Comparison of ENCODE assay signal across 26 mouse cellular contexts in the genomic region with DNA sequence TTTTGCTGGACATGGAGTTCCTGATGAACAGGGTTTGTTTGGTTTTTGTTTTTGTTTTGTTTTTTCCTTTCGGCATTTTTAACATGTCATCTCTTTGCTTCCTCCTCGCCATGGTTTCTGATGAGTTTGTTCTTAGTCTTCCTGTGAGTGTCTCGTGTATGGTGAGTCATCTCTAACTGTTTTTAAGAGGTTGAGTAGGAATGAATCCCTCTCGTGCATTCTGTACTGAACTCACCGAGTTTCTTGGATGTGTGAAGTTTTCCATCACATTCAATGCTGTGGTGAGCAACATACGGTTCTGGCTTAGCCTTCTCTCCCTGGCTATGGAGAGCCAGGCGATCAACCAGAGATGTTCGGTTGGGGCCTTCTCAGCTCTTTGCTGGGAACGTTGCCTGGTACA.
A peak's percentile ranks its signal among the peaks of the same experiment; 100 is the strongest.
DNase-seq lines count a peak whose midpoint lies in the region; ATAC-seq and TF ChIP-seq lines count a peak whose summit lies in the region.
"Had no signal": no experiment of that assay in that cellular context is flagged by ENCODE, and none has a peak within 500 bp of the region (broad histone marks: within the 10 kb centered on the region; RNA-seq: fewer than 3 reads in every experiment).

No protein-coding gene starts in this region.

- peak overlapping the region; percentile 51 for H3K27ac ChIP-seq in bone marrow macrophage, adult 2 months (ENCODE audit: insufficient read depth, low read depth, low read length)
- peak overlapping the region; percentile 57 for H3K27ac ChIP-seq in macrophage
- H3K27ac ChIP-seq in midbrain, embryonic 16.5 days (ENCODE audit: low read length), result no peak overlapping the region
- H3K27ac ChIP-seq: embryonic facial prominence, embryonic 13.5 days; embryonic facial prominence, embryonic 15.5 days; forebrain, embryonic 10.5 days; forebrain, embryonic 12.5 days had no signal

- H3K9me3 ChIP-seq in midbrain, embryonic 16.5 days (replicated peaks; ENCODE audit: control insufficient read depth, low read length, poor library complexity, severe bottlenecking), result no peaks in the 10 kb centered on the region
- H3K9me3 ChIP-seq: embryonic facial prominence, embryonic 13.5 days; embryonic facial prominence, embryonic 15.5 days; forebrain, embryonic 10.5 days; forebrain, embryonic 12.5 days had no signal

- no peak for TF ChIP-seq POLR2A in bone marrow macrophage, adult 2 months (IDR thresholded peaks at IDR 0.05; ENCODE audit: borderline replicate concordance, low read depth, low read length)

- H3K36me3 ChIP-seq in macrophage (ENCODE audit: inconsistent target), result no peaks in the 10 kb centered on the region
- H3K36me3 ChIP-seq in midbrain, embryonic 16.5 days (ENCODE audit: control insufficient read depth, insufficient read depth, low read length), result no peaks in the 10 kb centered on the region
- H3K36me3 ChIP-seq: embryonic facial prominence, embryonic 13.5 days; embryonic facial prominence, embryonic 15.5 days; forebrain, embryonic 10.5 days; forebrain, embryonic 12.5 days had no signal

- no peak for TF ChIP-seq CTCF in bone marrow macrophage, adult 2 months (IDR thresholded peaks at IDR 0.05; ENCODE audit: low read depth, low read length)

- H3K79me2 ChIP-seq in macrophage (ENCODE audit: inconsistent target), result no peaks in the 10 kb centered on the region

- no peak overlapping the region for H3K4me3 ChIP-seq in bone marrow macrophage, adult 2 months (ENCODE audit: insufficient read depth, low read length)
- H3K4me3 ChIP-seq in macrophage (ENCODE audit: inconsistent target), result no peak overlapping the region
- H3K4me3 ChIP-seq in midbrain, embryonic 16.5 days (ENCODE audit: low read depth, low read length), result no peak overlapping the region
- H3K4me3 ChIP-seq: embryonic facial prominence, embryonic 13.5 days; embryonic facial prominence, embryonic 15.5 days; erythroblast, embryonic 14.5 days; forebrain, embryonic 10.5 days; forebrain, embryonic 12.5 days had no signal

- DNase-seq in frontal cortex, postnatal 14 days (ENCODE audit: low spot score in 2 of 2), result no peak
- peak; percentile 21 for DNase-seq in right cerebral cortex, adult 18-20 months
- no peak for DNase-seq in right cerebral cortex, postnatal 10 days (ENCODE audit: low spot score in 2 of 2)
- DNase-seq in adrenal gland, postnatal 36 days, result no peak
- DNase-seq: adrenal gland, adult 8-10 months; adrenal gland, postnatal 14 days; cerebellum, adult 11 months; cerebellum, adult 18-20 months; cerebellum, adult 8-10 months; cerebellum, adult 9-11 months; cerebellum, postnatal 14 days; cerebellum, postnatal 36 days; embryo, embryonic 11 days had no signal

- ATAC-seq in frontal cortex, adult (ENCODE audit: low TSS enrichment), result peak; percentile 78; the same call in 1 of the 2 replicates
- no peak for ATAC-seq in midbrain, embryonic 16.5 days
- ATAC-seq: activated CD4-positive, CD25-positive, alpha-beta regulatory T cell, adult 4 months; forebrain, embryonic 14.5 days; forebrain, embryonic 16.5 days; Patski had no signal

- H3K9ac ChIP-seq in midbrain, embryonic 16.5 days (ENCODE audit: low read depth, low read length), result no peak overlapping the region
- H3K9ac ChIP-seq: embryonic facial prominence, embryonic 13.5 days; embryonic facial prominence, embryonic 15.5 days; forebrain, embryonic 12.5 days had no signal

- 80% methylated on average over 9 of the region's 9 CpGs for WGBS in macrophage (ENCODE audit: missing documents)
- 95% methylated on average over 9 of the region's 9 CpGs for WGBS in midbrain, embryonic 16.5 days

- H3K4me2 ChIP-seq in midbrain, embryonic 16.5 days (ENCODE audit: low read length), result no peak overlapping the region
- H3K4me2 ChIP-seq: embryonic facial prominence, embryonic 13.5 days; embryonic facial prominence, embryonic 15.5 days; forebrain, embryonic 12.5 days had no signal

- H3K27me3 ChIP-seq in midbrain, embryonic 16.5 days (ENCODE audit: control insufficient read depth, insufficient read depth, low read depth, low read length), result no peaks in the 10 kb centered on the region
- H3K27me3 ChIP-seq: embryonic facial prominence, embryonic 13.5 days; embryonic facial prominence, embryonic 15.5 days; forebrain, embryonic 12.5 days; Patski had no signal

- peaks cover 14% of the 10 kb centered on the region for H3K4me1 ChIP-seq in bone marrow macrophage, adult 2 months (ENCODE audit: control insufficient read depth, insufficient read depth, low read length)
- H3K4me1 ChIP-seq in midbrain, embryonic 16.5 days (ENCODE audit: control insufficient read depth, insufficient read depth, low read length), result no peaks in the 10 kb centered on the region
- H3K4me1 ChIP-seq: embryonic facial prominence, embryonic 13.5 days; embryonic facial prominence, embryonic 15.5 days; forebrain, embryonic 12.5 days had no signal
